Mouse (Mus musculus): ENCODE measurements around the gene Usp31.

Usp31 gene

GRCm38 (mm10) chr7:121595085-121595484, 112.0 kb downstream of the Usp31 start:
- no peaks in the 10 kb centered on the region for H3K4me1 ChIP-seq (replicated peaks; ENCODE audit: low read depth, low read length)
- peaks cover 46% of the 10 kb centered on the region for H3K9me3 ChIP-seq (ENCODE audit: low read length)
- no peaks in the 10 kb centered on the region for H3K36me3 ChIP-seq (ENCODE audit: insufficient read depth, low read length)
- TF ChIP-seq NANOG (IDR thresholded peaks at IDR 0.05; ENCODE audit: borderline replicate concordance, low read length), result no peak
- TF ChIP-seq POU5F1 (IDR thresholded peaks at IDR 0.05; ENCODE audit: borderline replicate concordance, low read length), result no peak
- TF ChIP-seq CTCF (conservative IDR thresholded peaks at IDR 0.05; ENCODE audit: low read length), result no peak
- no peak overlapping the region for H3K4me3 ChIP-seq (replicated peaks; ENCODE audit: low read length)
- H3K27me3 ChIP-seq (ENCODE audit: insufficient read depth, low read length), result no peaks in the 10 kb centered on the region

- Histone ChIP-seq H3K9me3 (ENCODE audit: low read length) (peaks cover 46% of the 10 kb centered on the region), H3K4me1 (replicated peaks; ENCODE audit: low read depth, low read length) (no peaks in the 10 kb centered on the region)
Observed at GRCm38 (mm10) chr7:121594623-121595022, 112.4 kb downstream of the Usp31 start.

More at GRCm38 (mm10) chr7:121594623-121595022, 112.4 kb downstream of the Usp31 start:
- Histone ChIP-seq H3K36me3 (ENCODE audit: insufficient read depth, low read length) (no peaks in the 10 kb centered on the region), H3K27me3 (ENCODE audit: insufficient read depth, low read length) (no peaks in the 10 kb centered on the region), H3K4me3 (replicated peaks; ENCODE audit: low read length) (no peak overlapping the region)
- no peak for TF ChIP-seq CTCF (conservative IDR thresholded peaks at IDR 0.05; ENCODE audit: low read length)
- no peak for TF ChIP-seq NANOG (IDR thresholded peaks at IDR 0.05; ENCODE audit: borderline replicate concordance, low read length)
- TF ChIP-seq POU5F1 (IDR thresholded peaks at IDR 0.05; ENCODE audit: borderline replicate concordance, low read length), result no peak

Data from E14TG2a.4 (cell line).